Mouse (Mus musculus): ENCODE results near the gene Hoxd8. TPM values are rescaled to one million over a fixed set of nuclear protein-coding genes. Genes with fewer than 3 reads are reported as not detected.

Hoxd8 gene
- total RNA-seq, 2 experiments from 2014 or later, result 38.3 to 46.1 TPM

- DNase-seq, result no peak
These were observed 10.5 kb downstream of the Hoxd8 start for GRCm38 (mm10) chr2:74714881-74715280.

GRCm38 (mm10) chr2:74715504-74716241 lies 11.3 kb downstream of the Hoxd8 start:
- peak; percentile 98 for DNase-seq

GRCm38 (mm10) chr2:74720384-74720783 lies 16.0 kb downstream of the Hoxd8 start:
- DNase-seq, result no peak

- no peak for DNase-seq
These were observed 16.6 kb downstream of the Hoxd8 start for GRCm38 (mm10) chr2:74720955-74721491.

GRCm38 (mm10) chr2:74721882-74722281 lies 17.5 kb downstream of the Hoxd8 start:
- no peak for DNase-seq

GRCm38 (mm10) chr2:74722949-74723348 lies 18.5 kb downstream of the Hoxd8 start:
- DNase-seq, result no peak

DNA sequence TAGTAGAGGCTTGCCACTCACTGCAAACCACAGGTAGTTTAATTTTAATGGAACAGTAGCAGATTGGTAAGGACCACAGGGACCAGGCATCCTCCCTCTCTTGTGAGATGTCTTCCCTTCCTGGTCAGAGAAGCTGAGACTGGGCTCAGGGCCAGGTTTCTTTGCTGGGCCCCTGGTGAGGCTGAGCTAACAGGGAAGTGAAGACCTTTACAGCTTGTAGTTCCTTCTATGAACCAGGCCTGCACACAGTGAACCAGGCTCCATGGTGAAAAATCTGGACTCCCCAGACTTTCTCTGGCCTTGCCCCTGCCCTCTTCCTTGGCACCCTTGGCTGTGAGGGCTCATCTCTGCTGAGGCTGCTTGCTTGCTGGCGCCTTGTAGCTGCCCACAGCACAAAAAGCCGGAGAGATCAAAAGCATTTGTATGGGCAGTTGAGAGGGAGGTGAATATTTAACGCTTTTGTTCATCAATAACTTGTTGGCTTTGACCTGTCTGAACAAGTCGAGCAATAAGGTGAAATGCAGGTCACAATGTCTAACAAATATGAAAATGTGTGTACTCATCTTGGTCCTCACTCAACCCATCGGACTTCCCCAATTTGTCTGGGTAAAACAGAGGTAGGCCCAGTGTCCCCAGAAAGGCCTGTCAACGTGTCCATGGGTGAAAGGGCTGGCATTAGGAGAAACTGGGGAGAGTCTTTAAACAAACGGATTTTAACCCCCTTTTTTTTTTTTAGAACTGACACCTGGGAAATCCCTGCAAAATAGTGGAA lies 20.0 kb downstream of the Hoxd8 start:
- DNase-seq, result no peak

DNA sequence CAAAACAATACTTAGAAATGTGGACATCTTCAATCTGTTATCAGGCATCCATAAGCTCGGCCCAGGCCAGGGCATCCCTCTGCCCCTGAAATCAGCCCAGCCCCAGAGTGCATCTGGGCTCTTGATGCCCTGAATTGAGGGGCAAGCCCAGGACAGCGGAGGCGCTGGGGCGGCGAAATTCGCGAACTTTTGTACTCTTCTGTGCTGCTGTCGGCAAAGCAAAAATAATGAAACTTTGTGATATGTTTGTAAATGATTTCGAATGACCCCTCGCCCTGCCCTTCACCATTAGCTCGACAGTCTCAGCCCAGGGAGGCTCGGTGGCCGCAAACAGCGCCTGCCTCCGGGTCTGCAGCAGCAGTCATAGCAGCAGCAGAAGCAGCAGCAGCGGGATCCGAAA lies 20.8 kb downstream of the Hoxd8 start:
- no peak for DNase-seq

DNA sequence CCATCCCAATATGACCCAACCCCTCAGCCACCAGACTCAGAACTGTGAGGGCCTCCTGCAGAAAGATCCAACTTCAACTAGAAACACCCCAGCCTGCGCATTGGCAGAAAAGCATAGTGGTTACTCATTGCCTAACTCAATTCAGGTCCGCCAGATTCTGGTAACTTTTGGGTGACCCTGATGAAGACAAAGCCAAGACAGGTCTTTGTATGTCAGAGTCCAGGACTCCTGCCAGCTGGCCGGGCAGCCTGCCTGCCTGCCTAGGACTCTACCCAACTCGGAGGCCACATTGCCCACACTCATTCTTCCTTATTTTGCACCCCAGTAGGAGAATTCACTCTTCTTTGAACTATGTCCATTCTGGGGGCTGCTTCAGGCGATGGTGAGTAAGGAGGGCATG lies 22.1 kb downstream of the Hoxd8 start, which contains the start of gene Gm28230:
TSS of gene Gm28230 (plus strand) at position 178 of the 400 bp plus-strand sequence.
- DNase-seq, result no peak

GRCm38 (mm10) chr2:74726973-74727639 lies 22.7 kb downstream of the Hoxd8 start:
- DNase-seq, result no peak

DNA sequence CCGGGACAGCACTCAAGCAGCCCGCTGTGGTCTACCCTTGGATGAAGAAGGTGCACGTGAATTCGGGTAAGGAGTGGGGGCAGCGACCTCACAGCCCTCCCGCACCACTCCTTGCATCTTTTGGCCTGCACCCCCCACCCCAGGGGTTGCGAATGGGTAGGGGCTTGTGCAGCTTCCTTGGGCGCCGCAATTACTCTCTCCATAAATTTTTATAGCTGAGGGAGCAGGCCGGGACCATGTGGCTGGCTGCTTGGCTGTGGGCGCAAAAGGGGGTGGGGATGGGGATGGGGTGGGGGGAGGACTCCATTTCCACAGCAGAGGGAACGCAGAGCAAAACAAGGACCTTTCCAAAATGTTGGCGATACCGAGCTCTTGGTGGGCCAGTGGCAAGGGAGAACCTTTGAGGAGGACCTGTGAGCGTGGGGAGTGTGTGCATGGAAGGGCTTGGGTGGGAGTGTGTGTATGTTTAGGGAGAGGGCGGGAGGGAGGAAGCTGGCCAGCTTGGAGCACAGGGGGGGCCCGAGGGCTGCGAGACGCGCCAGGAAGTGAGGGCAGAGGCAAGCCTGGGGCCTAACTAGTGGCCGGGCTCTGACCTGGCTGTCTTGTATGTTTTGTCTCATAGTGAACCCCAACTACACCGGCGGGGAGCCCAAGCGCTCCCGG lies 23.4 kb downstream of the Hoxd8 start:
- DNase-seq, result no peak

DNA sequence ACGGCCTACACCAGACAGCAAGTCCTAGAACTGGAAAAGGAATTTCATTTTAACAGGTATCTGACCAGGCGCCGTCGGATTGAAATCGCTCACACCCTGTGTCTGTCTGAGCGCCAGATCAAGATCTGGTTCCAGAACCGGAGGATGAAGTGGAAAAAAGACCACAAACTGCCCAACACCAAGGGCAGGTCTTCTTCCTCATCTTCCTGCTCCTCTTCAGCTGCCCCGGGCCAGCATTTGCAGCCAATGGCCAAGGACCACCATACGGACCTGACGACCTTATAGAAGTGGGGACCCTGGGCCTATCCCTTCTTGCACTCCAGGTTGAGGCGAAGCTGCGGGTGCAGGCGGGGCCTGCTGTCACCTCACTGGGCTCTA lies 23.9 kb downstream of the Hoxd8 start:
- no peak for DNase-seq

GRCm38 (mm10) chr2:74730331-74730730 lies 25.9 kb downstream of the Hoxd8 start:
- no peak for DNase-seq

GRCm38 (mm10) chr2:74731055-74731454 lies 26.6 kb downstream of the Hoxd8 start:
- no peak for DNase-seq

DNA sequence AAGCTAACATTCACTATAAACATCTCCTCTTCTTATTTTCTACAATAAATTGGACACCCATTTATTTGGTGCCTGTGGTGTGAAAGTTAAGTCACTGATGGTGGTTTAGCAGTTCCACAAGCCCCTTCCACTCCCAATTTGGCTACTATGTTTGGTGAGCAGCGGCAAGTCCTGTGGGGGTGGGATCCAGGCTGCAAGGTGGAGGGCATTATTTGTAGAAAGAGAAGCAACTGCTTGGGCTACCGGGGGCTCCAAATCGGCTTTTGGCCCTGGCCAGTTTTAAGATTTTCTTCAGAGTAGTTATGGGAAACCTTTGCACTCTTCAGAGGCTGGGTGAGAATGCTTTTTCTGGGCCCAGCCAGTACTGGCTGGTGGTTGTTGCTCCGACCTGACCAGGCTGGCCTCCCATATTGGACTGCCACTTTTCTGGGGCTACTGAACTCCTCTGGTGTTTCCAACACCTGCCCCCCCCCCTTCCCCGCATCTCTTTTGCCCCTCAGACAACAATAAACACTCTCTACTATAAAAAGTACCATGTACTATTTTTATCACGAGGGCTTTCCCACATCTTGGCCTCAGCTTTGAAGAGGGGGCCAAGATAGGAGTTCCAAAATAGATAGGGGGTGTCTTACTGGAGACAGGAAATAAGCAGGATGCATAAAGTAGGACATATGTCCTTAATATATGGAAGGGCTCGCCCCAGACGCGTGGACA lies 27.5 kb downstream of the Hoxd8 start:
- DNase-seq, result no peak

- no peak for DNase-seq
These were observed 28.3 kb downstream of the Hoxd8 start for GRCm38 (mm10) chr2:74732513-74733316.

DNA sequence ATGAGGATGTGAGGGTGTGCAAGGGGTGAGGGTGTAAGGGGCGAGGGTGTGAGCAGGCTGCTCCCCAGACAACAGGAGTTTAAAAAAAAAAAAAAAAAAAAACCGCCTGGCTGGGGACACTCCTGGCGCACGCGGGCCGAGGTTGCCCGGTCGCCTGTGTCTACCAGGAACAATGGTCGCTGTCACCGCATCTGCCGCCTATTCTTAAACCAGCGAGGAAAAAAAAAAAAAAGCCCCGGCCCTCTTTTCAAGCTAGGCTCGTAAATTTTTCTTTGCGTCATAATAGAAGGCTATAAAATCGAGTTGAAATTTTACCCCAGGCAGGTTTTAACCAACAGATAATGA lies 28.9 kb downstream of the Hoxd8 start:
- no peak for DNase-seq

DNA sequence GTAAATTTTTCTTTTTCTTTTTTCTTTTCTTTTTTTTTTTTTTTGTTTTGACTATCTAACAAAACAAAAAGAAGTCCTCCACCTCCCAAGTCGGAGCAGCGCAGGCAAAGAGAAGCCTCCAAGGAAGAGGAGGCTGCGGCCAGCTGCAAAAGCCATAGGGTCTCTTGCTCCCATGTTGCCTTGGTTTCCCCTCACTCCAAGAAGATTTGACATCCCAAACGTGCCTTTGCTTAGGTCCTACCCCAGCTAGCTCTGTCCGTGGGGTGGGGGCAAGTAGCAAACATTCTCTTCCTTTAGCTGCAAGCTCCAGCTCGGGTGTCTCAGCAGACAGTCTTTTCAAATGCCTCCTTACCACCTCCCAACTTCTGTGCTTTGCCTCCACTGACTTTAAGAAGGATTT lies 29.4 kb downstream of the Hoxd8 start:
- no peak for DNase-seq

DNA sequence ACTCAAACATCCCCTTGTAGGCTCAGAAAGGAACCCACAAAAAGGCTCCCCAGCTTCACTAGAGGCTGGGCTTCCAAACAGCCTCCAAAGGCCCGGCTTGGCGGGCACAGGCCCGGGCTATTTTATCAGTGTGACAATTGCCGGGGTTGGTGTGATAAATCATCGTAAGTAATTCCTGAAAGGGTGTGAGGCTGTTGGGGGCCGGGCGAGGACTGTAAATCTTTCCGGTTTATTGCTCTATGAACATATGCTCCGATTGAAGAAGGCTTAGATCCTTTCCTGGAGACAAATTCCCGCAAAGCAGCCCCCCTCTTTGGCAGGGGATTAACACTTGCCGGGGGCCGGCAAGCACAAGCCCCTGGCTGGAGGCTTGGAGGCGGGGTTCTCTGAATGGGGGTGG lies 30.0 kb downstream of the Hoxd8 start:
- no peak for DNase-seq

DNA sequence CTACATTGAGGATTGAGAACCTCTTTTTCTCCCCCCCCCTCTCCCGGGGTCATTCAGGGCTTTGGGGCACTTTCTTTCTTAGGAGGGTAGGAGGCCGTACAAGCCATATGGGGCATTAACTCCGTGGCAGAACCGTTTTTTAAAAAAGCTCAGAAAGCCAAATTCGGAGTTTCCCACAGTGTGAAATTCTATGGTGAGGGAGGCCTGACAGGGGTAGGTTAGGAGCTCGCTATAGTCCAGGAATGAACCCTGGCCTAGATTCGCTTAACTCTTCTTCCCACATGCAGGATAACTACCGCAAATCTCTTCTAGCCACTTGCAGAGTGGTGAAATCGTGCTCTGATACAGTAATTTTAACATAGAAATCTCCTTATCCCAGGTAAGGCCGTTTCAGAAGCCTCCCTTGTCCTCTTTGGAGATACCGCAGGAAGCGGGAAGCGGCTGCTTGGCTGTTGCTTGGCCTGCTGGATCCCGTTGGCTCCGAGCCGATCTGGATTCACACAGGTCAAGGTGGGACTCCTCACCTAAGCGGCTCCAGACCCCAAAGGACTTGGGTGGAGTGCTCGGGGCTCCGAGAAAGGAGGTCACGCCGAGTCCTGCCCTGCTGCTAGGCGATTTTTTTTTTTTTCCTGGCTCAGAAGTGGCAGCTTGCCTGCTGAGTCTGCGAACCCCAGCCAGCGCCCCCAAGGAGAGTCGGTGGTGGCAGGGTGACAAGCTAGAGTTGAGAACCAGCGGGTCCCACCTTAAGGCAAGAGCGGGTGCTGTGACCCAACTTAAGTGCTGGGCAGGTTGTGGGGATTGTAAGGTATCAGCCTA lies 30.8 kb downstream of the Hoxd8 start:
- no peak for DNase-seq
